Mouse (Mus musculus) E14TG2a.4 (cell line): ENCODE results near the gene Arsg.

Source experiments
- CTCF ChIP-seq: conservative IDR thresholded peaks from 2 replicates; pipeline ENCODE4 v1.5.1; 2014; ENCODE audit warnings: low read length
- NANOG ChIP-seq: IDR thresholded peaks from 2 replicates; pipeline ENCODE4 v1.6.1; 2014; ENCODE audit warnings: borderline replicate concordance, low read length, mixed read lengths

DNA sequence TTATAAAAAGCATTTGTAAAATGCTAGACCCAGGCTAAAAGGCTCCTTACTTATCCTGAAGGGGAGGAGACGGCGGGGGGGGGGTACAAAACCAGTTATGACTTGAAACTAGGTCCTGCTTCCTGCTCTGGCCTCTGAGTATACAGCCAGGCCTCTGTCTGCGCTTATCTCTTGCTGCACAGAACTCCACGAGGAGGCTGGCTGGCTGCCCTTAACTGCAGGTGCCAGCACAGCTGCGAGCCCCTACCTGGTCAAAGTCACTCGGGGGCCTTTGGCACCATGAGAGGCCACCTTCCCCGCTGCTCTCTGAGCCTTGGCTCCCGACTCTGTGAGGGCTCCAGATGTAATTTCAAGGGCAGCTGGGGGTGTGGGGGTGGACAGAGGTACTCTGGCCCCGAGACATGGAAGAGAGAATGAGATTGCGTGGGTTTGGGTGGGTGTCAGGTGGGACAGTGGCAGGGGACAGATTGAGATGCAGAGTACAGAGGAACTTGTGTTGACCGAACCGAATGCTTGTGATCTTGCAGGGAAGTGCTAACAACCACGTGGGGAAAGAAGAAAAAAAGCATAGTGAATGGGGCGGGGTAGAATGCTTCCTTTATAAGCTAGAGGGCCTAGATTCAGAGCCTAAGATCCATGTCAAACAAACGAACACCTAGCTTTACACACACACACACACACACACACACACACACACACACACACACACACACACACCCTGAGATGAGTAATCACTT lies 114.6 kb downstream of the Arsg start:
- no peak for TF ChIP-seq CTCF
- TF ChIP-seq NANOG, result no peak
